Mouse (Mus musculus) intestine, postnatal 0 days (tissue): ENCODE results near the gene Mical1. TPM values are rescaled to one million over a fixed set of nuclear protein-coding genes. Genes with fewer than 3 reads are reported as not detected.

Experiments used
- ATAC-seq: fragments of 200-750 bp; cut with Nextera tagmentation; 2 replicates; pipeline ENCODE4 v1.8.0; 2017; ENCODE audit warnings: mild to moderate bottlenecking, moderate TSS enrichment, moderate library complexity
- H3K27ac ChIP-seq: fragments of 300-500 bp; sonication (generic); 2 replicates; pipeline ENCODE4 v1.5.1; 2014; ENCODE audit warnings: mild to moderate bottlenecking, low read depth, low read length, moderate library complexity
- H3K27me3 ChIP-seq: fragments of 300-500 bp; sonication (generic); replicated peaks from 2 replicates; pipeline ENCODE4 v1.6.1; 2014; ENCODE audit warnings: low read length, mixed read lengths; ENCODE audit not compliant: control insufficient read depth, insufficient read depth
- H3K36me3 ChIP-seq: fragments of 300-500 bp; sonication (generic); 2 replicates; pipeline ENCODE4 v1.6.1; 2014; ENCODE audit warnings: mild to moderate bottlenecking, moderate library complexity; ENCODE audit not compliant: control insufficient read depth, insufficient read depth
- H3K4me1 ChIP-seq: fragments of 300-500 bp; sonication (generic); replicated peaks from 2 replicates; pipeline ENCODE4 v1.6.1; 2014; ENCODE audit warnings: antibody characterized with exemption, low read length, mixed read lengths; ENCODE audit not compliant: control insufficient read depth, insufficient read depth
- H3K4me2 ChIP-seq: fragments of 300-500 bp; sonication (generic); replicated peaks from 2 replicates; pipeline ENCODE4 v1.6.1; 2014; ENCODE audit warnings: low read depth, mild to moderate bottlenecking, moderate library complexity
- H3K4me3 ChIP-seq: fragments of 300-500 bp; sonication (generic); 2 replicates; pipeline ENCODE4 v1.5.1; 2014; ENCODE audit warnings: low read depth, low read length
- H3K9ac ChIP-seq: fragments of 300-500 bp; sonication (generic); 2 replicates; pipeline ENCODE4 v1.6.1; 2014; ENCODE audit warnings: mild to moderate bottlenecking, low read depth, low read length
- H3K9me3 ChIP-seq: fragments of 300-500 bp; sonication (generic); 2 replicates; pipeline ENCODE4 v1.6.1; 2016; ENCODE audit warnings: mixed run types; ENCODE audit not compliant: control insufficient read depth
- CTCF ChIP-seq: sonication (generic); IDR thresholded peaks from 2 replicates; pipeline ENCODE4 v1.5.1; 2016; ENCODE audit warnings: low read depth, mild to moderate bottlenecking, control low read depth, antibody characterized with exemption, moderate library complexity
- WGBS: fragments of 180-500 bp; shearing (Covaris S2); extraction: QIAGEN DNeasy Blood & Tissue Kit; methylation state at CpG from one replicate; pipeline ENCODE4 v1.1.7; 2014; 5-methylcytosine and 5-hydroxymethylcytosine counted together
- polyA plus RNA-seq: library from polyadenylated mRNA; unstranded; fragments of >200 nt; fragmentation: Nextera tagmentation; extraction: Ambion mirVana; gene quantifications from 2 replicates; pipeline ENCODE4 v1.2.1, GENCODE M21; 2015

The Mical1 gene
- polyA plus RNA-seq = 32.2 and 37.7 TPM in 2 replicates

DNA sequence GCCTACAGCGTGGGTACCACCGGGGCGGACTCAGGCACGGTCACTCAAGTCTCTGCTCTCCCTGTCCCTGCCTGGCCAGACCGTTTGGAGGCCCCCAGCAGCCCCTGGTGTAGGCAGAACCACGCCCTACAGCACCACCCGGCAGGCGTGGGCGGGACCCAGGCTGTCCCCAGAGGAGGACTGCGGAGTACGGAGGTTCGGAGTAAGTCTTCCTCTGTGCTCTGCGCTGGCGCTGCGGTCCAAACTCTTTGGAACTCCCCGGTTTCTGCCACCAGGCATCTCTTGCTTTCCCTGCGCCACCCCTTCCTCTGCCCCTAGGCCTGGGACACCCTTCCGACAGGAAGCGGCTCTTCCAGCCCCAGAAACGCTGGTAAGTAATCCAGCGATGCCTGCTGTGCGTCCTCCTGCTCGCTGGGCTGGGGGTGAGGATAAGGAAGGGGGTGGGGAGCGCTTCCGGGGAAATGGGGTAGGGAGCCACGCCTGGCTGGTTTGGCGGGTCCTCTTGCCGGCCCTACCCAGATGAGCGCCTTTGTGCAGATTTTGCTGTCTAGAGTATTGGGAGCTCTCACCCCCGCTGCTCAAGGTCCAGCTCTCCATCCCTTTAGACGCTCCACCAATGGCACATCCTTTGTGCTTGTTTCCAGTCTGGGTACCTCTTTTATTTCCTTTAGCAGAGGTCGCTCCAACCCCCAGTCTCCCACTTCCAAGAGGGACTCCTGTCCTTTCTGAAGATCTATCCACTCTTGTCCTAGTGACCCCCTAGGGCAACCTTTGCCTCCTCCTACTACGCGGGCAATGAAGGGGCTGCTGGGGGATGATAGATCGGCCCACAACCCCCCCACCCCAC lies at the start of gene Mical1:
TSS of gene Mical1 (plus strand) at position 144 of the 847 bp plus-strand sequence.
- no peak for TF ChIP-seq CTCF
- H3K27me3 ChIP-seq = no peaks in the 10 kb centered on the region
- WGBS = 3% methylated on average over 35 of the region's 35 CpGs
- H3K27ac ChIP-seq = peak within 1 kb of the TSS; percentile 78
- peaks cover 20% of the 10 kb centered on the region; the same call in 1 of the 2 replicates for H3K36me3 ChIP-seq
- peak within 1 kb of the TSS; percentile 90 for H3K4me2 ChIP-seq
- H3K9ac ChIP-seq = peak within 1 kb of the TSS; percentile 59
- ATAC-seq = 0 out of 2 replicates have a peak, but pooled peaks have one; percentile 21
- H3K9me3 ChIP-seq = no peaks in the 10 kb centered on the region
- H3K4me1 ChIP-seq = 0 out of 2 replicates have a peak, but pooled peaks cover 7% of the 10 kb centered on the region
- H3K4me3 ChIP-seq = peak within 1 kb of the TSS; percentile 56

DNA sequence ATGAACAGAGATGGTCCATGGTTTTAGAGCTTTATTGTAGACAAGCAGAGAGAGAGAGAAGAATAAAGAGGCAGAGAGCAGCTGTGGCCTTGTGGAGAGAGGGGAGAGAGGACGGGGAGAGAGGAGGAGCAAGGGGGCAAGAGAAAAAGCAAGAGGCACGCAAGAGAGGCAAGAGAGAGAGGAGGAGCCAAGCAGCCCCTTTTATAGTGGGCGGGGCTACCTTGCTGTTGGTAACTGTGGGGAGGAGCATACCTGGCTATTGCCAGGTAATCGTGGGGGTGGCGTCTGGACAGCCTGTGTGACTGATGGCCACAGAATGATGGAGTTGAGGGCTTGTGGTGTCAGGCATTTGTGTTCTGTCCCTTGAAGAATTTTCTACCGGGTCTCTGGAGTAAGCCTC lies 49.7 kb upstream of the Mical1 start:
- no peak for TF ChIP-seq CTCF
- Histone ChIP-seq H3K27ac (no peak overlapping the region), H3K4me3 (no peak overlapping the region), H3K4me2 (no peak overlapping the region), H3K27me3 (no peaks in the 10 kb centered on the region), H3K4me1 (no peaks in the 10 kb centered on the region), H3K9me3 (no peaks in the 10 kb centered on the region), H3K36me3 (no peaks in the 10 kb centered on the region), H3K9ac (no peak overlapping the region)
- no peak for ATAC-seq
- WGBS = 42% methylated on average over 6 of the region's 6 CpGs

DNA sequence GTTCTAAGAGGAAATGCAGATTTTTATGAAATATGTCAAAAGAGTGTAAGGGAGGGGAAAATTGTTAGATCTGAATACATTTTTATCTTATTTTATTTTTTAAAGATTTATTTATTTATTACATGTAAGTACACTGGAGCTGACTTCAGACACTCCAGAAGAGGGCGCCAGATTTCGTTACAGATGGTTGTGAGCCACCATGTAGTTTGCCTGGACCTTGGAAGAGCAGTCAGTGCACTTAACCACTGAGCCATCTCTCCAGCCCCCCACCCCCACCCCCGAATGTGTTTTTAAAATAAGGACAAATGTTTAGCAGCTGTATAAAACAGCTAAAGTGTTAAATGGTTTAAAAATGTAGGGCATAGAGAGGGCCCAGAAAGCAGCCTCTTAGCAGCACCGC lies 41.5 kb upstream of the Mical1 start:
- ATAC-seq = no peak
- WGBS = 30% methylated on average over 4 of the region's 4 CpGs

DNA sequence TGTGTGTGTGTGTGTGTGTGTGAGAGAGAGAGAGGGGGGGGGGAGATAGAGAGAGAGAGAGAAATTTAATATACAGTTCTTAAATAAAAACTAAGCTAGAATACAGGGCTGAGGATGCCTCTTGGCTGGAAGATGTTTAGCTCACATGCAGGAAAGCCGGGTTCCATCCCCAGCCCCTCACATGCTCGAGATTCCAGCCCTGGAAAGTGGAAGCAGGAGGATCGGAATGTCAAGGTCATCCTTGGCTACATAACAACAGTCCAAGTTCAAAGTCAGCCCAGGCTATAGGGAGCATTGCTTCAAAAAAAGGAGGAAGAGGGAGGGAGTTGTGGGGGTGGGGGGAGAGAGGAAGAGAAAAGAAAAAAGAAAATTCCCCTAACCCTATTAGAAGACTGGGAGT lies 41.0 kb upstream of the Mical1 start:
- H3K36me3 ChIP-seq = no peaks in the 10 kb centered on the region
- H3K9me3 ChIP-seq = no peaks in the 10 kb centered on the region
- TF ChIP-seq CTCF = no peak
- no peak overlapping the region for H3K9ac ChIP-seq
- WGBS = 22% methylated on average over 3 of the region's 3 CpGs
- no peak overlapping the region for H3K4me3 ChIP-seq
- H3K27me3 ChIP-seq = no peaks in the 10 kb centered on the region
- no peak overlapping the region for H3K4me2 ChIP-seq
- H3K4me1 ChIP-seq = no peaks in the 10 kb centered on the region
- H3K27ac ChIP-seq = no peak overlapping the region
- no peak for ATAC-seq

More for the DNA sequence above, 41.5 kb upstream of the Mical1 start:
- no peaks in the 10 kb centered on the region for H3K36me3 ChIP-seq
- no peak overlapping the region for H3K27ac ChIP-seq
- peak; percentile 76 for TF ChIP-seq CTCF
- no peaks in the 10 kb centered on the region for H3K27me3 ChIP-seq
- H3K4me1 ChIP-seq = no peaks in the 10 kb centered on the region
- no peak overlapping the region for H3K4me2 ChIP-seq
- H3K4me3 ChIP-seq = no peak overlapping the region
- no peak overlapping the region for H3K9ac ChIP-seq
- no peaks in the 10 kb centered on the region for H3K9me3 ChIP-seq

DNA sequence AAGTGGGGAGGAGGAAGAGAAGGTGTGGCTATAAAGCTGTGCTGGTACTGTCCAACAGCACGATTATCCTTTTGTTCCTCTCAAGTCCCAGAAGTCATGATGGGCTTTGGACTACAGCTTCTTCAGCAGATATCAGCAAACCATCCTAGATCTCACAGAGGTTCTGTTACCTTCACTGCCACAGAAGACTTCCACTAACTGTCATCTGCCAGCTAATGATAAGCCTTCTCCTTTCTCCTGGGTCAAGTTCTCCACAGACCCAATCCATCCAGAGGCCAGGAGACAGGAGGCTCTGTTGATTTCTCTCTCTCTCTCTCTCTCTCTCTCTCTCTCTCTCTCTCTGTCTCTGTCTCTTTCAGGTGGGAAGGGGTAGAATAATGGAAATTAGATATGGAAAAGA lies 27.9 kb upstream of the Mical1 start:
- H3K36me3 ChIP-seq = peaks cover 4% of the 10 kb centered on the region; the same call in 1 of the 2 replicates
- H3K4me2 ChIP-seq = no peak overlapping the region
- H3K27ac ChIP-seq = no peak overlapping the region
- 85% methylated on average over 1 of the region's 1 CpGs for WGBS
- H3K27me3 ChIP-seq = no peaks in the 10 kb centered on the region
- H3K9ac ChIP-seq = no peak overlapping the region
- H3K4me1 ChIP-seq = peaks cover 10% of the 10 kb centered on the region; the same call in 1 of the 2 replicates
- H3K4me3 ChIP-seq = no peak overlapping the region
- TF ChIP-seq CTCF = no peak
- ATAC-seq = no peak
- no peaks in the 10 kb centered on the region for H3K9me3 ChIP-seq

DNA sequence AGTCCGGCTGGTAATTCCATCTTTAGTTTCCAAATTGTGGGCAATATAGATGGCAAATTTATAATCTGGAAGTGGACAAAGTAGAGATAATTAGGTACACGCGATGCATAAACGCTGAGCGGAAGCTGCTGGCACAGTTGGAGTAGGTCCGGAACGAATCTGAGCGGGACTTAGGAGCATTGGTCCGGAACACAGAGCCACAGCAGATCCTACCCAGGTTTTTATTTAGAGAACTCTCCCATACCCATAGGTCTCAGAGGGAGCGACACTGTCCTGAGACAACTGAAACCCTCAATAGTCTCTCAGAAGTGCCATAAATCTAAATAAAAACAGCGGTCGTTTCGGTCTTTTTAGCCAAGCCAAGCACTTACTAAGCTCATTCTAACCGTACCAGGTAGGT lies 26.4 kb upstream of the Mical1 start:
- WGBS = 13% methylated on average over 14 of the region's 14 CpGs
- peaks cover 9% of the 10 kb centered on the region; the same call in 1 of the 2 replicates for H3K36me3 ChIP-seq
- peak overlapping the region; percentile 70 for H3K27ac ChIP-seq
- no peaks in the 10 kb centered on the region for H3K27me3 ChIP-seq
- H3K9me3 ChIP-seq = no peaks in the 10 kb centered on the region
- peak overlapping the region; percentile 68; the same call in 1 of the 2 replicates for H3K9ac ChIP-seq
- peak overlapping the region; percentile 72 for H3K4me3 ChIP-seq
- H3K4me1 ChIP-seq = peaks cover 10% of the 10 kb centered on the region; the same call in 1 of the 2 replicates
- peak; percentile 20; the same call in 1 of the 2 replicates for ATAC-seq
- peak overlapping the region; percentile 78 for H3K4me2 ChIP-seq
- no peak for TF ChIP-seq CTCF
